Mouse (Mus musculus) cortical plate, adult 2 months (tissue): ENCODE measurements around the gene Huwe1.

Experiments
- CTCF ChIP-seq: fragments of 200-500 bp; IDR thresholded peaks from 2 replicates; pipeline ENCODE4 v1.5.1; 2011; ENCODE audit warnings: mild to moderate bottlenecking, control low read depth, low read length; ENCODE audit not compliant: insufficient read depth; ENCODE audit errors: extremely low read depth
- POLR2A ChIP-seq: fragments of 200-500 bp; IDR thresholded peaks from 2 replicates; pipeline ENCODE4 v1.6.1; 2011; ENCODE audit warnings: mild to moderate bottlenecking, low read length, control low read depth; ENCODE audit not compliant: insufficient read depth; ENCODE audit errors: extremely low read depth

DNA sequence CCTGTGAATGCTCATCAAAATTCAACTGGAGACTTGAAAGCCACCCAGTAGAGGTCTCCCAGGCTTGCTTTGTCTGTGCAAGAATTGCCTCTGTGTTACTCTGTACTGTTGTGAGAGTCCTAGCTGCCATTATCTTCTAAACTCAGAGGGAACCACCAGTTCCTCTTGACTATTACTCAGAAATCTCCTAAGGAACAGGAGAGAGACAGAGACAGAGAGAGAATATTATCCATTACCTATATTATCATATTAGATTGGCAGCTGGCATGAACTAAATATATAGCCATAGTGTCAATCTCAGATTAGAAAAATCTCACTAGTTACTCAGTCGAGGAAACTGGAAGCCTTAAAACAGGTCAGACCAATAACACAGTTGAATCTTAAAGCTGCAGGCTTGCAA lies 149.6 kb downstream of the Huwe1 start:
- no peak for TF ChIP-seq CTCF
- no peak for TF ChIP-seq POLR2A
